Mouse (Mus musculus) lung, postnatal 4 days (tissue): ENCODE data around the gene Abca4.

Source experiments
- DNase-seq, 2 experiments: peaks; one replicate each; pipeline ENCODE4 v3.0.0; 2021

Abca4 gene

GRCm38 (mm10) chr3:122043799-122044547, at the start of gene Abca4:
Gene Abca4, plus strand, starts transcription at chr3:122044443.
- no peak for DNase-seq

DNA sequence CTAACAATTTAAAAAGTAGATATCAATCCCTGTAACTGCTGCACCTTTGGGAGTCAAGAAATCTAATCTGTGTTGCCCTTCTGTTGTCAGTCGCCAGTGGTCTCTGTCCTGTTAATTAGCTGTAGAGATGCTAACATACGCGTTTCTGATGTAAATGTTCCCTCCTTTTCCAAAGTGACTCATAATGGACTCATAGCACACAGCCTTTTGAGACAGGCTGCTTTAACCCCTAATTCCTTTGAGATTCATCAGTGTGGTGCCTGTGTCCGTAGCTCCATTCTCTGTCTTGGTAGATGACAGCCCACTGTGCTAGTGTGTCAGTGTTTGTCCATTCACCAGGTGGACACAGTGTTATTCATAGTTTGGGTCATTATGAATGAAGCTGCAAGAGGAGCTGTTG, 49.1 kb upstream of the Abca4 start:
- no peak for DNase-seq

GRCm38 (mm10) chr3:121999934-122000333, 44.3 kb upstream of the Abca4 start:
- DNase-seq: no peak

GRCm38 (mm10) chr3:122001568-122001967, 42.7 kb upstream of the Abca4 start:
- no peak for DNase-seq

DNA sequence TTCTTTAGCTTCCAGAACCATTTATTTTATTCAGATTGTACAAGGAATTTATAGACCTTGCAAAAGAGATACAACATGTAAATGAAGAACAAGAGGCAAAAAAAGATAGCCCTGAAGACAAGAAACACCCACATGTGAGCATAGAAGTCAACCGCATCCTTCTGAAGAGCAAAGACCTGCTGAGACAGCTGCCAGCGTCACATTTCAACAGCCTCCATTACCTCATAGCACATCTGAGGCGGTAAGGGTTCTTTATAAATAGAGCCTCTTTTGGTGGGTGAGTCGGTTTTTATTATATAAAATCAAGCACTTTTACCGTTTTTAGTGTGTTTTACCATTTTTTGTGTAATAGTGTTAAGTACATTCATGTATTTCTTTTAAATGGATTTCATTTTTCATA, 34.4 kb upstream of the Abca4 start:
- no peak for DNase-seq

GRCm38 (mm10) chr3:122010292-122010691, 34.0 kb upstream of the Abca4 start:
- DNase-seq: no peak

DNA sequence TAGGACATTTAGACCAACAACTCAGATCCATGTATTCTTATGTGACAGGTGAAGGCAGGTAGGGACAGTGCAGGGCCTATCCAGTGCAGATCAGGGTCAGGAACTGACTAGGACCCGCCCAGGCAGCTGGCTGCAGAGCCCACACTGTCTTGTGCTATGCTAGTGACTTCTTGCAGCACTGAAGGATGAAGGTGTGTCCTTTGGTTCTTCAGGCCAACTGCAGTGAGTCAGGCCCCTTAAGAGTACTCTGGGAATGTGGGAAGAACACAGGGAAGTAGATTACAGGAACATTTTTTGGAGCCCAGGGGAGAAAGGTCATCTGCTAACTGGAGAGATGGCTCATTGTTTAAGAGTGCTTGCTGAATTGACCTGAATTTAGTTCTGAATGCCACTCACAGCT, 31.8 kb upstream of the Abca4 start:
- DNase-seq: no peak

DNA sequence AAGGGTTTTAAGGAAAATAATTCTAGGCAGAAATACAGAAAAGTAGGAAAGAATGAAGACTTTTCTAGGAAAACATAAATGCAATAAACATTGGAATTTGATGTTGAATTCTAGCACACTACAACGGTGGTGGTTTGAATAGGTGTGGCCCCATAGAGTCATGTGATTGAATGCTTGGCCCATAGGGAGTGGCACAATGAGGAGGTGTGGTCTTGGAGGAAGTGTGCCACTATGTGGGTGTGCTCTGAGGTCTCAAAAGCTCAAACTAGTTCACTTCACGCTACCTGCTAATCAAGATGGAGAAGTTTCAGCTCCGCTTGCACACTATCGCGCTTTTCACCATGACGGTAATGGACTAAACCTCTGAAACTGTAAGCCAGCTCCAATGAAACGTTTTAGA, 25.8 kb upstream of the Abca4 start:
- no peak for DNase-seq

DNA sequence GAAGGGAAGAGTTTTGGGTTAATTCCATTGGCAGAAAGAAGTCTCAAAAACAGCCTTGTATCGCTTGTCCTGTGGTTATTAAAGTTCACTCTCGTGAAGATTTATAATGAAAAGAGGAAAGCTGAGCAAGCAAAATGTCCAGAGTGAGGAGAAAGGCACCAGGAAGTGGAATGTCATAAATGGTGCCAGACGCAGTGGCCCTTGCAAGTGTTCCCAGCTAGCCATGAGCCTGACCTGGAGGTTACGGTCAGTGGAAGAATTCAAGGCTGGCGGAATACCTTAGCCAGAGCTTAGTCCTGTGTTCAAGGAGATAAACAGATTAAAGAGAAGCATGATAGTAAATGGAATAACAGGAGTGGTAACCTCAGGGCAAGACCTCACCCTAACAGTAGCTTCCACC, 25.1 kb upstream of the Abca4 start:
- no peak for DNase-seq

DNA sequence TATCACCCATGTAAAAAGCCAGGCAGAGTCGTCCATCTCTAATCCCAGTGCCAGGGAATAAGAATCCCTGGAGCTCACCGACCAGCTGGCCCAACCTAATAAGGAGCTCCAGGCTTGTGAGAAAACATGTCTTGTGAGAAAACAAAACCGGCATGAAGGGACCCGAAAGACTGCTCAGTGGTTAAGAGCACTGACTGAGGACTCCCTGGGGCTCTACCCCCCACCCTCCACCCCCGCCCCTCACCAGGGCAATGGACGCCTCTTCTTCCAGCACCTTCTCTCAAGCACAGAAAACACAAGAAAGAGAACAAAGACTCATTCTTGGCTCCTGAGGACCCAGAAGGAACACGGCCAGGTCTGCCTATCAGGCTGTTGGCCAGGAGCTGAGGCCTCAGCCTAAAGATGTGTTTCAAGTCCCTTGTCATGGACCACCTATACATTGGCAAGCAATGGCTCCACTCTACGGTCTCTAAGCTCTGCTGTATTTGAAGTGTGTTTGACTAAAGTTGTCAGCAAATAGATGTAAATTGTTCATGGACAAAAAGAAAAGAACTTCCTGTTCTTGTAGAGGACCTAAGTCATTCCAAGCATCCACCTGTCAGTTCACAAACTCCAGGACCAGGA, 23.1 kb upstream of the Abca4 start:
- DNase-seq: no peak

GRCm38 (mm10) chr3:122022355-122022754, 21.9 kb upstream of the Abca4 start:
- no peak for DNase-seq

DNA sequence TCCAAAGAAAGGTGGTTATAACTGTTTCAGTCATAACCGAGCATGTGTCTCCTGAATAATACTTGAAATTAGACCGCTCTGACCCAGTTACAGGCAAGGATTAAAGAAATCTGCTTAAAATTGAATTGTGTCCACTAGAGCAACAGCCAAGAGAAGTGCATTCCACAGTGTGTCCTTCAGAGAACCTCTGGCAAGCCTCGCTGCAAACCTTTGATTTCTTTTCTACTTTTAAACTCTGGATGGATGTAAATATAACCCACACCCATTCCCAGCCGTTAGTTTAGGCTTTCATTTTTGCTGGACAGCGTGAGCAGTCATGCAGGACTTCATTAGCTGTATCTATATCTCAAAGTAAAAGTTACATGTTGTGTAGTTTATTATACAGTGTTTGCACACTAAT, 17.6 kb upstream of the Abca4 start:
- DNase-seq: no peak

- no peak for DNase-seq
These were observed 16.5 kb upstream of the Abca4 start for GRCm38 (mm10) chr3:122027776-122028175.

GRCm38 (mm10) chr3:122033248-122033837, 10.9 kb upstream of the Abca4 start:
- no peak for DNase-seq

DNA sequence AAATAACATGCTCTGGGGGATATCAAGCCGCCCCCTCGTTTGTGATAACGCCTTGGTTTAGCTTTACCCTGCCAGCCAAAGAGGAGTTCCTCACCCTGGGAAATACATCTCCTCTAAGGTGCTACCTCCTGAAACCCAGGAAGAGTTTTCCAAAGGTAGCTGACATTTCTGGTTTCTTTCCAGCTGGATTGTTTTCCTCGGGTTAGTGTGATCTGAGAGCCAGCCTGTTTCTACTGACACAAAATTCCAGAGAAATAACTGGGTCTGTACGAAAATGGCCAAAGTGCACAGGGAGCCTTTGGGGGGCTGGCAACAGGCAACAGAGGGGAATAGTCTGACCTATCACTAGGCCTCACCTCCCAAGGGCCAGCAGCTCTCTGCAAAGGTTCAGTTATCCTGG, 10.0 kb upstream of the Abca4 start:
- DNase-seq: no peak

DNA sequence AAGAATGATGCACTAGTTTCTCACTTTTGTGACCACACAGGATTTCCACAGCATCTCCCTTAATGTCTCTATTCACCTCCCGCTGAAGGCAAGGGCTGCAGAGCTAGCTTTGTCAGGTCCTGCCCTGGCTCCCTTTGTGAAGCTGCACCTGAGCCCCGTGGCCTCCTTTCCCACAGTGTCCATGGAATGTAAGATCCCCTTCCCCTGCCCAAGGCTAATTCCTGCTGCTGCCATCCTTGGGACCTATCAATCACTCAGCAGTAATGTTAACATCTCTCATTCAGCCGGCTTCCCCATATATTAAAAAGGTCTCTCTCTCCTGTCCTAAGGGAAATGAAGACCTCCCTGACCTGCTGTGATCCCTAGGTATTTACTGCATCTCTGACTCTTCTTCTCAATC, 9.2 kb upstream of the Abca4 start:
- DNase-seq: no peak

GRCm38 (mm10) chr3:122040522-122040921, 3.7 kb upstream of the Abca4 start:
- no peak for DNase-seq

GRCm38 (mm10) chr3:122043102-122043501, 1.1 kb upstream of the Abca4 start:
- no peak for DNase-seq

DNA sequence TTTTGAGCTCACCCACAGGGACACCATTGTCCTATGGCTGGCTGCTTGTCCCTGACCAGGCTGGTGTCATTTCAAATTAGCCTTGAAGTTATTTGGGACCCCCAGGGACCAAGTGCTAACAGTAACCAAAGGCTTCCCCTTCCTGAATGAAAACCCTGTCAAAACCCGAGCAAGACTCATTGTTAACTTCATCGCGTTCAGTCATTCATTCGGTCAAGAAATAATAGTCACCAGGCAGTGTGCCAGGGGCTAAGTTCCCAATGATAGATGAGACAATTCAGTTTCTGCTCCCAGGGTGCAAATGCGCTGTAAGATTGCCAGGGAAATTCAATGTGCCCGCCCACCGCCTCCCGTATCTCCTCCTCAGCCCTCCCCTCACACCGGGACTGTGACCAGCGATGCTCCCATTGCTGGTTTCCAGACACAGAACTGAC, 2.0 kb downstream of the Abca4 start:
- peak; percentile 72 for DNase-seq

DNA sequence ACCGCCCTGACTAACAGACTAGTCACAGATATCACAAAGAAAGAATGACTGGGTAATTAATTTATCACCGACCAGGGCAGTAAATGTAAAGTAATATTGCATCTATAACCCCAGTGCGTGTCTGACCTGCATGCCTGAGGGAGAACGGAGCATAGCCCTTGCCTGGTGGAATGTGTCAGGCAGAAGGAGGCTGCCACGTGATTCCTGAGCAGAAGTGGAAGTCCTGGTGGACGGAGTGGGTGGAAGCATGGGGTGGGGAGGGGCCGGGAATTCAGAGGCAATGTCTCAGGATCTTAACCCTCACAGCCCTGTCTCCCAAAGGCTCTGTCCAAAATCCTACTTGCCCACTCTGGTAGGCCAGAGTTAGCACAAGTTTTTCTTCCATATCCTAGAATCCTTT, 3.2 kb downstream of the Abca4 start:
- peak; percentile 51 to 64 for DNase-seq

DNA sequence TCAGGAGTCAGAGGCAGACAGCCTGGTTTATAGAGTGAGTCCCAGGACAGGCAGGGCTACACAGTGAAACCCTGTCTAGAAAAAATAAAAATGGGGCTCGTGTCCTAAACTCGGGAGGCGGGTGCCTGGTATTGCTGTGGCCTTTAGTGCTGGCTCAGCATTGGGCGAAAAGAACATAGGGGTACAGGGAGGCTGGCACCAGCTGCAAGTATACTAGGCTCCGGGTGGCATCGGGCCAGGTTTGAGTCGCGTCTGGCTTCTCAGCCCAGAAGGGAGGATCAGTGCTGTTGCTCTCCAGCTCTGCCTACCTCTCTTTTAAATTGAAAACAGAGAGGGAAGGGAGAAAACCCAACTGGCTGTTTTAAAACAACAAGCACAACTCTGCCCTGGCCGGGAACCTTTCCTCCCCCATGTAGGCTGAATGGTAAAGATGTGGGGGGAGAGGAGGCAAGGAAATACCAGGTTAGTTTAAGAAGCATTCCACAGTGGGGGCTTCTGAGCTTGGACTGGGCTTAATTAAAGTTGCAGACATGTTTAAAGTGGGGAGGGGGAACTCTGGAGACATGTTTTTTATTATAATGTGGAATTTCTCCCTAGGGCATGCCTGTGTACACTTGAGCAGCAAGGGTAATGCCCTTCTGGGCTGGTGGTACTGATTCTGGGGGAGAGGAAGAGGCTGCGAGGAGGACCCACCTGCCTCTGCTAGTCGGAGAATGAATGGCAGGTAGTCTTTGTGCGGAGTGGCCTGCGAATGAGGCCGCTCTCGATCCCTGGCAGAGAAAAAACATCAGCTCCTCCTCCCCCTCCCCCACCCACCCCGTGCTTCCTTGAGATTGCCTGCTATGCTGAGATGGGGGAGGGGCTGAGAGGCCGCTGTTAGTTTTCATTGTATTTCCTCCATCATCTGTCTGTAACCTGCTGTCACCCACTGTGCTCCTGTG, 3.9 kb downstream of the Abca4 start:
- DNase-seq: peak; percentile 59 to 70

- peak in 1 of 2 experiments; percentile 37 for DNase-seq
These were observed 4.9 kb downstream of the Abca4 start for GRCm38 (mm10) chr3:122049158-122049557.
